Mouse (Mus musculus) embryonic facial prominence, embryonic 15.5 days (tissue): ENCODE measurements at regions not wholly inside any gene's neighbourhood (a gene's known extent, or its start where the extent isn't known, plus 50 kb on each side); places are given as distances from the start of the nearest gene placed in this dataset.
"Not testable (repeated sequence)": the region's sequence is repeated elsewhere in the genome, so short reads cannot be mapped to it uniquely, and the experiment has no call there.

ENCODE experiments used
- ATAC-seq: fragments of 200-750 bp; cut with Nextera tagmentation; 2 replicates; pipeline ENCODE4 v1.8.0; 2017; ENCODE audit warnings: low read depth, moderate TSS enrichment; ENCODE audit not compliant: insufficient number of reproducible peaks, low FRiP score, low TSS enrichment
- H3K27ac ChIP-seq: fragments of 300-500 bp; sonication (generic); replicated peaks from 2 replicates; pipeline ENCODE4 v1.5.1; 2015; ENCODE audit warnings: mild to moderate bottlenecking, inconsistent platforms
- H3K27me3 ChIP-seq: fragments of 300-500 bp; sonication (generic); 2 replicates; pipeline ENCODE4 v1.6.1; 2015; ENCODE audit warnings: inconsistent platforms
- H3K36me3 ChIP-seq: fragments of 300-500 bp; sonication (generic); 2 replicates; pipeline ENCODE4 v1.6.1; 2015; ENCODE audit warnings: mild to moderate bottlenecking, inconsistent platforms
- H3K4me1 ChIP-seq: fragments of 300-500 bp; sonication (generic); 2 replicates; pipeline ENCODE4 v1.6.1; 2015; ENCODE audit warnings: inconsistent platforms
- H3K4me2 ChIP-seq: fragments of 300-500 bp; sonication (generic); replicated peaks from 2 replicates; pipeline ENCODE4 v1.6.1; 2015; ENCODE audit warnings: mild to moderate bottlenecking, inconsistent platforms
- H3K4me3 ChIP-seq: fragments of 300-500 bp; sonication (generic); replicated peaks from 2 replicates; pipeline ENCODE4 v1.5.1; 2015; ENCODE audit warnings: mild to moderate bottlenecking, inconsistent platforms
- H3K9ac ChIP-seq: fragments of 300-500 bp; sonication (generic); 2 replicates; pipeline ENCODE4 v1.6.1; 2015; ENCODE audit warnings: inconsistent platforms
- H3K9me3 ChIP-seq: fragments of 300-500 bp; sonication (generic); replicated peaks from 2 replicates; pipeline ENCODE4 v1.6.1; 2016; ENCODE audit warnings: inconsistent platforms
- WGBS: fragments of 180-500 bp; shearing (Covaris S2); methylation state at CpG from one replicate; pipeline ENCODE4 v1.1.7; 2015; 5-methylcytosine and 5-hydroxymethylcytosine counted together

DNA sequence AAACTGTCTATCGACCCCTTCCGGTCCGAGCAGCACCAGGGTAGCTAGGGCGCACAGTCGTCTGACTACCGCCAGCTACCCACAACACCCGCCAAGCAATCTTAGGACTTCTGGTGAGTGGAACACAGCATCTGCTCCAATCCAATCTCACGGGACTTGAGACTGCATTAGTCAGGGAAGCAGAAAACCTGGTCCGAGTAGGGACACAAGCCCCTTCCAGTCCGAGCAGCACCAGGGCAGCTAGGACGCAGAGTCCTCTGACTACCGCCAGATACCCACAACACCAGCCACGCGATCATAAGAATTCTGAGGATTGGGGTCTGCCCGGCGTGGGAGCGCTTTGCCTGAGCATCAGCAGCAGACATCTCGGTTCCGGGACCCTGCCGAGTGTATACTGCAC lies 79.6 kb downstream of the Gm10715 start:
- 89% methylated on average over 20 of the region's 20 CpGs for whole genome bisulfite sequencing
- not testable (repeated sequence) for H3K9me3 ChIP-seq, H3K4me1 ChIP-seq, H3K27ac ChIP-seq, H3K9ac ChIP-seq, H3K4me2 ChIP-seq, H3K27me3 ChIP-seq, ATAC-seq, H3K4me3 ChIP-seq, H3K36me3 ChIP-seq

DNA sequence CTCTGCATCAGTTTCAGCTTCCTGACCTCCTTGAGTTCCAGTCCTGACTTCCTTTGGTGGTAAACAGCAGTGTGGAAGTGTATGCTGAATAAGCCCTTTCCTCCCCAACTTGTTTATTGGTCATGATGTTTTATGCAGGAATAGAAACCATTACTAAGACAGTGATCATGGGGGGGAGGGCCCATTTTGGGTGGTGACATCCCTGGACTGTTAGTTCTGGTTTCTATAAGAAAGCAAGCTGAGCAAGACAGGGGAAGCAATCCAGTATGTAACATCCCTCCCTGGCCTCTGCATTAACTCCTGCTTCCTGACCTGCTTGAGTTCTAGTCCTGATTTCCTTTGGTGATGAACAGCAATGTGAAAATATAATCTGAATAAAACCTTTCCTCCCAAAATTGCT lies 124.5 kb downstream of the Gm10715 start:
- Histone ChIP-seq H3K27me3 (no peaks in the 10 kb centered on the region), H3K36me3 (no peaks in the 10 kb centered on the region), H3K4me2 (no peak overlapping the region), H3K4me1 (no peaks in the 10 kb centered on the region), H3K9ac (no peak overlapping the region), H3K9me3 (0 out of 2 replicates have a peak, but pooled peaks cover 15% of the 10 kb centered on the region), H3K27ac (no peak overlapping the region), H3K4me3 (no peak overlapping the region)
- ATAC-seq: no peak

DNA sequence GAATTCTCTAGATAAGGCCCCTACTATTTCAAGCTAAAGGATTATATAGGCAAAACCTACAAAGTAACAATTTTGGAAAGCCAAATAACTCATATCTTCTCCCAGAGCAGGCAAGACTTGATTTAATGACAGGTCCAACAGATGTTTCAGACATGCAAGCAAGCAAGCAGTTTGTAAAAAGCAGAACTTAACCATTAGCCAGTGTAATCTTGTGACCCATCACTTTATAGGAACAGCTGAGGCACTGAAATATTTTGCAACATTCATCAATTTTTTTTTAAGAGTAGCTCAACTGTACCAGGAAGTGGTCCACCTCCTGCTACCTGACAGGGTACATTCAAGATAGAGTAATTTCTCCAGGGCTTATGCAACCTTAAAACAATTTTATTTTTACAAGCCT lies 147.7 kb downstream of the Gm10715 start:
- Histone ChIP-seq H3K27me3 (no peaks in the 10 kb centered on the region), H3K9ac (no peak overlapping the region), H3K27ac (no peak overlapping the region), H3K36me3 (no peaks in the 10 kb centered on the region), H3K4me2 (no peak overlapping the region), H3K4me1 (no peaks in the 10 kb centered on the region), H3K9me3 (peaks cover 11% of the 10 kb centered on the region; the same call in 1 of the 2 replicates), H3K4me3 (no peak overlapping the region)
- ATAC-seq: no peak

DNA sequence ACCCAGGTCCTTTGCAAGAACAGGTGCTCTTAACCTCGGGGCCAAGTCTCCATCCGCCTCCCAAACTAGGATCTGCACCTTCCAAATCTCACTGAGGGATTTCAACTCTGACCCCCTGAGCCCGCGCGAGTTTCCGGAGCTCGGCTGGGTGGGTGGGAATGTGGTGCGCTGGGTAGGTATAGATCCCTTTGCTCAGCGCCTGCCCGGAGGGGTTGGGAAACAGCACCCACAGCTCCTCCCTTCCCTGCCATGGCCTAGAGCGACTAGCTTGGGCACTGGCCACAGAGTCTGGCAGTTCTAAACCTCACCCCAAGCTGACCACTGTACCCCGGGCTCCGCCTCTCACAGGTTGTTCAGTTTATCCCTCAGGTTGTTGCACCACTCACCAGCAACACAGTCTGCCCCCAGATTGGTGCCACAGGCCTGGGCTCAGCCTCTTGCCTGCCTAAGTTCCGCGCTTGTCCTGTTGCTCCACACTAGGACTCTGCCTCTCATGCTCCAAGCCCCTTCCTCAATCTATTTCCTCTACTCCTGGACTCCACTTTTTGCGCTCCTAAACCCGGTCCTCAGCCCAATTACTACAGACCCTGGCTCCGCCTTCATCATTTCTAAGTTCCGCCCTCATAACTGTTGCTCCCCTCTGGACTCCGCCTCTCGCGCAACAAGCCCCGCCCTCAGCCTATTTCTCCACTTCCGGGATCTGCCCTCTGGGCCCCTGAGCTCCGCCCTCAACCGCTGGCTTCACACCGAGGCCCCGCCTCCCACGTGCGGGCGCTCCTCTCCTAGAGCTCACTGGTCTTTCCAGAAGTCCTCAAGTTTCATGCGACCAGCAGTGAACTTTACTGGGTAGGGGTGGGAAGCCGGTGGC lies 135.6 kb upstream of the Alkbh8 start:
- Histone ChIP-seq H3K27ac (no peak overlapping the region), H3K4me3 (no peak overlapping the region), H3K27me3 (no peaks in the 10 kb centered on the region), H3K9me3 (0 out of 2 replicates have a peak, but pooled peaks cover 5% of the 10 kb centered on the region), H3K4me1 (no peaks in the 10 kb centered on the region), H3K36me3 (no peaks in the 10 kb centered on the region), H3K9ac (no peak overlapping the region), H3K4me2 (no peak overlapping the region)
- 36% methylated on average over 33 of the region's 33 CpGs for WGBS
- ATAC-seq: 0 out of 2 replicates have a peak, but pooled peaks have one; percentile 19

DNA sequence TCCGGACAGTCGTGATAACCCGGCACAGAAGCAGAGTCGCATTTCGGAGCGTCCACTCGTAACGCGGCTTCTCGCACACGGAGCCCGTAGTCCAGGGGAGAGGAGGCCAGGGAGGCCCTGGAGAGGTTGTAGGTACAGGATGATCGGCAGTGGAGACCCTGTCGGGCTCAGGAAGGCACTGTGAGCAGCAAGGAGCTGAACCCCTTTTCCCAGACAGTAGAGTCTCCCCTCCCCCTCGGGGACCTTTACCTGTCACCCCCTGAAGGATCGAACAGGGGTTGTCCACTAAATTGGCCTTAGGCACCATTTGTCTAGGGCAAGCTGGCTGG lies 135.0 kb upstream of the Alkbh8 start:
- not testable (repeated sequence) for ATAC-seq, H3K9me3 ChIP-seq, H3K4me2 ChIP-seq, H3K36me3 ChIP-seq, H3K4me3 ChIP-seq, H3K27ac ChIP-seq, H3K9ac ChIP-seq, H3K27me3 ChIP-seq, H3K4me1 ChIP-seq
- 56% methylated on average over 16 of the region's 16 CpGs for WGBS

DNA sequence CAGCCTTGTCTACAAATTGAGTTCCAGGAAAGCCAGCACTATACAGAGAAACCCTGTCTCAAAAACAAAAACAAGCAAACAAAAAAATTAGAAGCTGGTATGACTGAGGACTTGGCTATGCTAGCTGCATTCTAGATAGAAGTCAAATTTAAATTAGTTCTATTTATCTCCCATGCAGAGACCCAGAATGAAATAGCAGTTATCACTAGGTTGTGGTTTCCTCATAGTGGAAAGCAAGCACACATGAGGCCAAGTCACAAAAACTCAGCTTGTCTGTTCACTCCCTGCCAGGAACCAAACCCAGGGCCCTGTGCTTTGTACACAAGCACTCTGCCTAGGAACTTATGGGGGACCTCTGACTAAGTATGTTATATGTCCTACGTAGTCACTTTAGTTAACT lies 126.8 kb upstream of the Alkbh8 start:
- H3K4me2 ChIP-seq, H3K4me3 ChIP-seq, ATAC-seq, H3K4me1 ChIP-seq, H3K9me3 ChIP-seq, H3K27ac ChIP-seq, H3K36me3 ChIP-seq, H3K9ac ChIP-seq, H3K27me3 ChIP-seq: not testable (repeated sequence)
- WGBS: 100% methylated on average over 1 of the region's 1 CpGs

DNA sequence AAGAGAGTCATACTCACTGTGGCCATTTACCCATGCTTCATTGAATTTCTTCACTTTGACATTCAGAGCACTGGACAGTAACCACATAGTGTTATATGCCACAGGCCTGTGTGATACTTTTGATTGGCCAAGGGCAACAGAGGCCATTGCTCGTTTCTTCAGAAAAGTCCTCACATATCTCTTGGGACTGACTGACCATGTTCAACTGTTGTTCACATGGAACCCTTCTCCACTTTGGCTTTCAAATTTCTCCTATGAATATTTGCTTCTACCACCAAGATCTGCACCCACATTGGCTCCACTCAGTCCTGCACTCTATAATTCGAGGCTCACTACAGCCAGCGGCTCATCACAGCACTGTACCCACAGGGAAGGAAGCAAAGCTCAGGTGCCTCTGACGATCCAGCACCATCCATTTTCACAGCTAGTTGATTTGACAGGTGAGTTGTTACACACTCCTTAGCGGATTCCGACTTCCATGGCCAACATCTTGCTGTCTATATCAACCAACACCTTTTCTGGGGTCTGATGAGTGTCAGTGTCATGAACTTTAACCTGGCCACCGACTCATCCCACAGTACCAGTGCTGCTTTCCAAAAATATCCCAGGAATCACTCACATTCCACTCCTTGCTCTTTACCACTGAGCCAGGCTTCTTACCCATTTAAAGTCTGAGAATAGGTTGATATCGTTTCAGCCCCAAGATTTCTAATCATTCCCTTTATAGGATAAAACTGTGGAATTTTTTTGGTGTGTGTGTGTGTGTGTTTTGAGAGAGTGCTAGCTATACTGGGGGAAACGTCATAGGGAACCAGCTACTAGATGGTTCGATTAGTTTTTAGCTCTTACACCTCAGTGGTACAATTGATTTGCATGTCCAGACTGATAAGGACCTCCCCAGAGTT lies 76.3 kb upstream of the Alkbh8 start:
- peak; percentile 100 for ATAC-seq
- no peak overlapping the region for H3K9ac ChIP-seq
- H3K27me3 ChIP-seq: no peaks in the 10 kb centered on the region
- H3K9me3 ChIP-seq: no peaks in the 10 kb centered on the region
- 53% methylated on average over 10 of the region's 10 CpGs for WGBS
- no peaks in the 10 kb centered on the region for H3K36me3 ChIP-seq
- no peaks in the 10 kb centered on the region for H3K4me1 ChIP-seq
- no peak overlapping the region for H3K27ac ChIP-seq
- H3K4me3 ChIP-seq: no peak overlapping the region
- no peak overlapping the region for H3K4me2 ChIP-seq

DNA sequence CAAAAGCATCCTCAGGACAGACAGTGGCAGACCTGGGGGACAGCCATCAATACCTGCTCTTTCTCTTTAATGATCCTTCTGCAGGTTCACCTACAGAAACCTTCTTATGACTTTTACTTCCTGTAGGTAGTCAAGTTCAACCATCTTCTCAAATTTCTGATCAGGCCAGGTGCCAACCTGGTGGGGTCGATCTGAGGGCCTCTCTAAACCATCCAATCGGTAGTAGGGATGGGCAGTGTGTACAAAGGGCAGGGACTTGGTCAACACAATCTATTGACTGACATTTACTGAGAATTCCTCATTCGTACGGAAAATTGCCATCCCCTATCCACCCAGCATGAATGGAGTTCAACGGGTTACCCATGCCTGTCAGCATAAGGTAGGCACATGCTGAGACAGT lies 74.8 kb upstream of the Alkbh8 start:
- ATAC-seq: no peak
- 75% methylated on average over 5 of the region's 5 CpGs for WGBS

DNA sequence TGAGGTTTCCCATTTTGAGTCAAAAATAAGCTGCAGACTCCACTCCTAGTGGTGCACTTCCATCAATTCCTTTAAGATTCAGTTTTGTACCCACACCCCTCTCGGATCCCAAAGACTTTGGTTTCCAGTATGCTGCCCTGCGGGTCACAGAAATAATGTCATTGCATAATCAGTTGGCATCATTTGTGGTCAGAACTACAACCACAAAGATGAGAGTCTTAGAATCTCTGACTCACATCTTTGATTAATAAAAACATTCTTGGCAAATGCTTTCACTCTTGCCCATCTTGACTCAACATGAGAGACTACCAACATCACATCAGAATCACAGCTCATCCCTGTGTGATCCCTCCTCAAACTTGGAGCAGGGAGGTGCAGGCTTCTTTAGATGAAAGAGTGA lies 74.1 kb upstream of the Alkbh8 start:
- no peak overlapping the region for H3K27ac ChIP-seq
- H3K4me2 ChIP-seq: no peak overlapping the region
- H3K9ac ChIP-seq: no peak overlapping the region
- H3K4me1 ChIP-seq: no peaks in the 10 kb centered on the region
- H3K9me3 ChIP-seq: no peaks in the 10 kb centered on the region
- H3K4me3 ChIP-seq: no peak overlapping the region
- H3K27me3 ChIP-seq: no peaks in the 10 kb centered on the region
- ATAC-seq: no peak
- 77% methylated on average over 2 of the region's 2 CpGs for WGBS
- no peaks in the 10 kb centered on the region for H3K36me3 ChIP-seq

More for the DNA sequence above, 74.8 kb upstream of the Alkbh8 start:
- H3K27ac ChIP-seq: no peak overlapping the region
- no peak overlapping the region for H3K4me2 ChIP-seq
- H3K4me1 ChIP-seq: no peaks in the 10 kb centered on the region
- no peaks in the 10 kb centered on the region for H3K36me3 ChIP-seq
- H3K4me3 ChIP-seq: no peak overlapping the region
- no peaks in the 10 kb centered on the region for H3K9me3 ChIP-seq
- no peaks in the 10 kb centered on the region for H3K27me3 ChIP-seq
- H3K9ac ChIP-seq: no peak overlapping the region

DNA sequence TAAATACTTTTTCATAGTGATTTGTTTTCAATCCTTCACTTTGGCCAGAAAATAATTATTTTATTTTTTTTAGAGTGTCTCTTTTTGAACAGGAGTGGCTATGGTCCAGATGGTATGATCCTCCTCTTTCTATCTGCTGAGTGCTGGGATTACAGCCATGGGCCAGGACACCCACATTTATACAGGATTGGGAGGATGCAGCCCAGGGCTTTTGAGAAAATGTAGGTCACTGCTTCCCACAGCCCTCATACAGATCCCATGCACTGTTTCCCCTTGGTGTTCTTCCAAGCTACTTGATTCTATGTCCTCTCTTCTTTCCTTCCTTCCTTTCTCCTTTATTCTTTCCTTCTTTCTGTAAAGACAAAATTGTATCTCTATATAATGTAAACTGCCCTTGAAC lies 70.5 kb upstream of the Alkbh8 start:
- Histone ChIP-seq H3K4me1 (no peaks in the 10 kb centered on the region), H3K4me2 (no peak overlapping the region), H3K27me3 (no peaks in the 10 kb centered on the region), H3K9ac (no peak overlapping the region), H3K4me3 (no peak overlapping the region), H3K9me3 (no peaks in the 10 kb centered on the region), H3K36me3 (no peaks in the 10 kb centered on the region), H3K27ac (no peak overlapping the region)
- ATAC-seq: no peak

DNA sequence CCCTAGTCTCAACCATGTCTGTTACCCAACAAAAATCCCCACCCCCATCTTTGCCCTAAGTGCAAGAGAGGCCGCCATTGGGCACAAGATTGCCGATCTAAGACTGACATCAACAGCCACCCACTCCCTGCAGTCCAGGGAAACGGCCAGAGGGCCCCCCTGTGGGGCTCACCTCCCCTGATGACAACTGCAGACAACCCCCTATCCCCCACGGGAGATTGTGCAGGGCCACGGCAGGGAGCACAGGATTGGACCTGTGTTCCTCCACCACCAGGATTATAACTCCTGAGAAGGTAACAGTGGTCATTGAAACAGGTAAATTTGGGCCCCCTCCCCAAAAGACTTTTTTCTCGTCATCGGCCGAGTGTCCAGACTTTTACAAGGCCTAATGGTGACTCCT lies 54.4 kb upstream of the Alkbh8 start:
- WGBS: 80% methylated on average over 8 of the region's 8 CpGs

More for the DNA sequence above, 54.4 kb upstream of the Alkbh8 start:
- not testable (repeated sequence) for H3K4me2 ChIP-seq, H3K36me3 ChIP-seq, H3K4me1 ChIP-seq, H3K9me3 ChIP-seq, ATAC-seq, H3K27me3 ChIP-seq, H3K4me3 ChIP-seq, H3K27ac ChIP-seq, H3K9ac ChIP-seq
